Mouse (Mus musculus): ENCODE results near the gene Qrich2. TPM values are rescaled to one million over a fixed set of nuclear protein-coding genes. Genes with fewer than 3 reads are reported as not detected.

Qrich2 gene
- polyA plus RNA-seq, 1 experiment, result 1.3 TPM

GRCm38 (mm10) chr11:116409008-116409407 lies 57.0 kb downstream of the Qrich2 start:
- no peak overlapping the region for H3K4me3 ChIP-seq (ENCODE audit: low read depth, low read length)

GRCm38 (mm10) chr11:116406231-116406728 lies 59.8 kb downstream of the Qrich2 start:
- TF ChIP-seq EP300 (IDR thresholded peaks at IDR 0.05; ENCODE audit: insufficient read depth, low read depth, low read length), result no peak
- no peak for TF ChIP-seq POLR2A (IDR thresholded peaks at IDR 0.05; ENCODE audit: insufficient read depth, low read length)
- no peak for TF ChIP-seq CTCF (IDR thresholded peaks at IDR 0.05; ENCODE audit: low read depth, low read length)
- H3K4me3 ChIP-seq (ENCODE audit: low read depth, low read length), result no peak overlapping the region
- no peaks in the 10 kb centered on the region for H3K27me3 ChIP-seq (ENCODE audit: control insufficient read depth, insufficient read depth, low read length, poor library complexity, severe bottlenecking)
- no peaks in the 10 kb centered on the region for H3K4me1 ChIP-seq (ENCODE audit: control insufficient read depth, insufficient read depth, low read length)
- no peak overlapping the region for H3K27ac ChIP-seq (ENCODE audit: insufficient read depth, low read length)
- H3K9me3 ChIP-seq (replicated peaks; ENCODE audit: control insufficient read depth, insufficient read depth, low read length, poor library complexity, severe bottlenecking), result no peaks in the 10 kb centered on the region
- 0 out of 2 replicates have a peak, but pooled peaks cover 2% of the 10 kb centered on the region for H3K36me3 ChIP-seq (ENCODE audit: control insufficient read depth, insufficient read depth, low read length, poor library complexity, severe bottlenecking)
- H3K9ac ChIP-seq (ENCODE audit: low read depth, poor library complexity, severe bottlenecking), result no peak overlapping the region

More at GRCm38 (mm10) chr11:116409008-116409407, 57.0 kb downstream of the Qrich2 start:
- Histone ChIP-seq H3K9me3 (replicated peaks; ENCODE audit: control insufficient read depth, insufficient read depth, low read length, poor library complexity, severe bottlenecking) (no peaks in the 10 kb centered on the region), H3K9ac (ENCODE audit: low read depth, poor library complexity, severe bottlenecking) (no peak overlapping the region), H3K4me1 (ENCODE audit: control insufficient read depth, insufficient read depth, low read length) (no peaks in the 10 kb centered on the region), H3K36me3 (ENCODE audit: control insufficient read depth, insufficient read depth, low read length, poor library complexity, severe bottlenecking) (0 out of 2 replicates have a peak, but pooled peaks cover under 1% of the 10 kb centered on the region), H3K27me3 (ENCODE audit: control insufficient read depth, insufficient read depth, low read length, poor library complexity, severe bottlenecking) (no peaks in the 10 kb centered on the region), H3K27ac (ENCODE audit: insufficient read depth, low read length) (no peak overlapping the region)
- no peak for TF ChIP-seq EP300 (IDR thresholded peaks at IDR 0.05; ENCODE audit: insufficient read depth, low read depth, low read length)
- no peak for TF ChIP-seq CTCF (IDR thresholded peaks at IDR 0.05; ENCODE audit: low read depth, low read length)
- TF ChIP-seq POLR2A (IDR thresholded peaks at IDR 0.05; ENCODE audit: insufficient read depth, low read length), result no peak

- Histone ChIP-seq H3K9me3 (replicated peaks; ENCODE audit: control insufficient read depth, insufficient read depth, low read length, poor library complexity, severe bottlenecking) (no peaks in the 10 kb centered on the region), H3K27ac (ENCODE audit: insufficient read depth, low read length) (no peak overlapping the region), H3K36me3 (ENCODE audit: control insufficient read depth, insufficient read depth, low read length, poor library complexity, severe bottlenecking) (0 out of 2 replicates have a peak, but pooled peaks cover 2% of the 10 kb centered on the region), H3K4me3 (ENCODE audit: low read depth, low read length) (no peak overlapping the region), H3K4me1 (ENCODE audit: control insufficient read depth, insufficient read depth, low read length) (no peaks in the 10 kb centered on the region), H3K9ac (ENCODE audit: low read depth, poor library complexity, severe bottlenecking) (no peak overlapping the region), H3K27me3 (ENCODE audit: control insufficient read depth, insufficient read depth, low read length, poor library complexity, severe bottlenecking) (no peaks in the 10 kb centered on the region)
- TF ChIP-seq POLR2A (IDR thresholded peaks at IDR 0.05; ENCODE audit: insufficient read depth, low read length) (no peak), CTCF (IDR thresholded peaks at IDR 0.05; ENCODE audit: low read depth, low read length) (no peak), EP300 (IDR thresholded peaks at IDR 0.05; ENCODE audit: insufficient read depth, low read depth, low read length) (no peak)
Measured at GRCm38 (mm10) chr11:116405601-116406000, 60.4 kb downstream of the Qrich2 start.

DNA sequence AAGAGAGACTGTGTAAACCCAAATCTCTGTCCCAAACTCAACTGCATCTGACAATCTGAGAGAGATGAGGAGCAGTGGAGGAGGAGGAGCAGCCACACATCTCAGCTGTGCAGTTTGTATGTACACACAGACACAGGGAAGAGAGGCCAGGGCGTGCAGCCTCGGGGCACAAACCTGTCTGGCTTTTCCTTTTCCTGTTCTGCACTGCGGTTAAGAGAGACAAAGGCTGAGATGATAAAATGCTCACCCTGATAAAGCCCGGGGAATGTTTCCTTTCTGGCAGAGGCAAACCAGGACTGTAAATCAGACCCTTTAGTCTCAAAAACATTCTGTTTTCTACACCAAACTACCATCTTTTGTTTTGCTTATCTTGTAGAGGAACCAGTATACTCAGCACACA lies 65.5 kb downstream of the Qrich2 start:
- no peak overlapping the region for H3K9ac ChIP-seq (ENCODE audit: low read depth, poor library complexity, severe bottlenecking)
- no peak for TF ChIP-seq CTCF (IDR thresholded peaks at IDR 0.05; ENCODE audit: low read depth, low read length)
- no peak for TF ChIP-seq EP300 (IDR thresholded peaks at IDR 0.05; ENCODE audit: insufficient read depth, low read depth, low read length)
- TF ChIP-seq POLR2A (IDR thresholded peaks at IDR 0.05; ENCODE audit: insufficient read depth, low read length), result no peak
- H3K9me3 ChIP-seq (replicated peaks; ENCODE audit: control insufficient read depth, insufficient read depth, low read length, poor library complexity, severe bottlenecking), result no peaks in the 10 kb centered on the region
- H3K4me3 ChIP-seq (ENCODE audit: low read depth, low read length), result no peak overlapping the region
- H3K36me3 ChIP-seq (ENCODE audit: control insufficient read depth, insufficient read depth, low read length, poor library complexity, severe bottlenecking), result 0 out of 2 replicates have a peak, but pooled peaks cover 2% of the 10 kb centered on the region
- H3K4me1 ChIP-seq (ENCODE audit: control insufficient read depth, insufficient read depth, low read length), result no peaks in the 10 kb centered on the region
- H3K27ac ChIP-seq (ENCODE audit: insufficient read depth, low read length), result no peak overlapping the region
- no peaks in the 10 kb centered on the region for H3K27me3 ChIP-seq (ENCODE audit: control insufficient read depth, insufficient read depth, low read length, poor library complexity, severe bottlenecking)

DNA sequence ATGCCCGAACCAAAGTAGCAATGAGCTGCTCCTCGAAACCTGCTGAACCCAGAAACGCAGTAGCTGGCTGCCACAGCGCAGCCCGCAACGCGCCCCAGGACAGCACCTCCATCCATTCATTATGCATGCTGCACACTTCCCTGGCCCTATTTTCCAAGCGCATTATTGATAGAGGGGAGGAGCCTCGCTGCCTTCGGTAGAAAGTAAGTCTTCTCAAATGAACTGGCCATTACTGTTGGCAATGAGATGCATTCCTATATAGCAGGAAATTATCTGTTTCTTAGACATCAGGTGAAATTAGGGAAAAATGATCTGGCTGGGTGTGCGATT lies 67.7 kb downstream of the Qrich2 start:
- no peaks in the 10 kb centered on the region for H3K9me3 ChIP-seq (replicated peaks; ENCODE audit: control insufficient read depth, insufficient read depth, low read length, poor library complexity, severe bottlenecking)
- H3K9ac ChIP-seq (ENCODE audit: low read depth, poor library complexity, severe bottlenecking), result no peak overlapping the region
- H3K4me3 ChIP-seq (ENCODE audit: low read depth, low read length), result no peak overlapping the region
- H3K27ac ChIP-seq (ENCODE audit: insufficient read depth, low read length), result no peak overlapping the region
- no peaks in the 10 kb centered on the region for H3K36me3 ChIP-seq (ENCODE audit: control insufficient read depth, insufficient read depth, low read length, poor library complexity, severe bottlenecking)
- no peaks in the 10 kb centered on the region for H3K27me3 ChIP-seq (ENCODE audit: control insufficient read depth, insufficient read depth, low read length, poor library complexity, severe bottlenecking)
- no peaks in the 10 kb centered on the region for H3K4me1 ChIP-seq (ENCODE audit: control insufficient read depth, insufficient read depth, low read length)
- no peak for TF ChIP-seq POLR2A (IDR thresholded peaks at IDR 0.05; ENCODE audit: insufficient read depth, low read length)
- TF ChIP-seq CTCF (IDR thresholded peaks at IDR 0.05; ENCODE audit: low read depth, low read length), result no peak
- no peak for TF ChIP-seq EP300 (IDR thresholded peaks at IDR 0.05; ENCODE audit: insufficient read depth, low read depth, low read length)

GRCm38 (mm10) chr11:116397517-116398347 lies 68.3 kb downstream of the Qrich2 start:
- Histone ChIP-seq H3K4me3 (ENCODE audit: low read depth, low read length) (no peak overlapping the region), H3K36me3 (ENCODE audit: control insufficient read depth, insufficient read depth, low read length, poor library complexity, severe bottlenecking) (no peaks in the 10 kb centered on the region), H3K27ac (ENCODE audit: insufficient read depth, low read length) (no peak overlapping the region), H3K4me1 (ENCODE audit: control insufficient read depth, insufficient read depth, low read length) (no peaks in the 10 kb centered on the region), H3K9me3 (replicated peaks; ENCODE audit: control insufficient read depth, insufficient read depth, low read length, poor library complexity, severe bottlenecking) (no peaks in the 10 kb centered on the region), H3K9ac (ENCODE audit: low read depth, poor library complexity, severe bottlenecking) (no peak overlapping the region), H3K27me3 (ENCODE audit: control insufficient read depth, insufficient read depth, low read length, poor library complexity, severe bottlenecking) (no peaks in the 10 kb centered on the region)
- TF ChIP-seq POLR2A (IDR thresholded peaks at IDR 0.05; ENCODE audit: insufficient read depth, low read length), result no peak
- no peak for TF ChIP-seq CTCF (IDR thresholded peaks at IDR 0.05; ENCODE audit: low read depth, low read length)
- no peak for TF ChIP-seq EP300 (IDR thresholded peaks at IDR 0.05; ENCODE audit: insufficient read depth, low read depth, low read length)

Data from ES-Bruce4 (cell line).